Mouse (Mus musculus): ENCODE measurements around the gene Gm20388. TPM values are rescaled to one million over a fixed set of nuclear protein-coding genes. Genes with fewer than 3 reads are reported as not detected.

Gm20388 gene
- polyA plus RNA-seq, 1 experiment from 2014 or later, result not detected

DNA sequence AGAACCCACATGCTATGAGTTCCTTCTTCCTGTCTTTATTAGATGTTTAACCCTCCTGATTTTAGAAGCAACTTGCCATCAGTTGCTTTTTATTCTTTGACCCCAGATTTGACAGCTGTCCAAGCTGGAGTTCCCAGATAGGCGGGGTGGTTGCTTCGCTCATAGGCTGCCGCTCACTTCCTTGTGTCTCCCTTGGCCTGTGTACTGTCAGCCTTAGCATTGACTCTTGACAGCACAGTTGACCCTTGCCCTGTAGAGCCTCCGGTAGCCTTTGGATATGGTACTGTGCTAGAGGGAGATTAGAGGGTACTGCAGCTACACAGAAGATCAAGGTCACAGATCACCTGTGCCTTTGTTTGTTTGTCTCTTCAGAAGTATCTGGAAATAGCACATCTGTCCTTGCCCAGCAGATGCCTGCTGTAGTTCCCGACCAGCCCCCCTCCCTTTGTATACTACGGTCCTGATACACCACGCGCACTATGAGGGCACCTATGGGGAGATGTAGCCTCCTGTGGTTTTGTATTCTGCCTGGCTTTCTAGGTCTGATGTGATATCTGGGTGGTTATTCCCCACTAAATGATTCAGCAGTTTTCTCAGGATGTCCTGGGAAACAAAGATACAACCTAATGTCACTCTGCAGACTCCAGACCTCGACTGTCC is 2494.6 kb downstream of the Gm20388 start:
- ATAC-seq, result peak; percentile 67
- H3K4me2 ChIP-seq, result 0 out of 2 replicates have a peak overlapping the region, but pooled peaks have one; percentile 4
- no peaks in the 10 kb centered on the region for H3K9me3 ChIP-seq (replicated peaks)
- H3K4me1 ChIP-seq, result peaks cover 24% of the 10 kb centered on the region
- no peak overlapping the region for H3K4me3 ChIP-seq
- H3K27ac ChIP-seq, result peak overlapping the region; percentile 45; the same call in 1 of the 2 replicates
- 0 out of 2 replicates have a peak overlapping the region, but pooled peaks have one; percentile 1 for H3K9ac ChIP-seq
- H3K36me3 ChIP-seq, result peaks cover 100% of the 10 kb centered on the region
- no peaks in the 10 kb centered on the region for H3K27me3 ChIP-seq (replicated peaks)
- WGBS (ENCODE audit: insufficient replicate concordance), result 33% methylated on average over 9 of the region's 9 CpGs

DNA sequence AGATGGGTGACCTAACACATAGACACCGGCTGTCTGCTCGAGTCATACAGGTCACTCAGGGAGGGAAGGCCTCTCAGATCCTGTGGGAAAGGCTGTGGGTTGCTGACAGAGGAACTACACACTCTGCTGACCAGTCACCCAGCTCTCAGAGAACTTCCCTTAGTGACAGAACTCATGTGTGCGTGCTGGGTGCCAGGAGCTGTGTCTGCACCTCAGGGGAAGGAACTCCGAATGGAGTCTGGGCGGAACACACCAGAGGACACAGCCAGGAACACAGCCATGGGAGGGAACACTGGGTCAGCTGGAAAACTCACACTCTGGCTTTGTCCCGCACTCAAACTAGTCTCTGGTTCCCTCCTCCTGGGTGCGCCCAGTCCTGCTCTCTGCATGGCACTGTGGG is 2497.0 kb downstream of the Gm20388 start:
- Histone ChIP-seq H3K4me2 (no peak overlapping the region), H3K9me3 (replicated peaks) (no peaks in the 10 kb centered on the region), H3K4me1 (peaks cover 24% of the 10 kb centered on the region), H3K9ac (no peak overlapping the region), H3K4me3 (no peak overlapping the region), H3K27ac (no peak overlapping the region), H3K27me3 (replicated peaks) (no peaks in the 10 kb centered on the region), H3K36me3 (peaks cover 100% of the 10 kb centered on the region)
- WGBS (ENCODE audit: insufficient replicate concordance), result 92% methylated on average over 7 of the region's 7 CpGs
- ATAC-seq, result no peak

DNA sequence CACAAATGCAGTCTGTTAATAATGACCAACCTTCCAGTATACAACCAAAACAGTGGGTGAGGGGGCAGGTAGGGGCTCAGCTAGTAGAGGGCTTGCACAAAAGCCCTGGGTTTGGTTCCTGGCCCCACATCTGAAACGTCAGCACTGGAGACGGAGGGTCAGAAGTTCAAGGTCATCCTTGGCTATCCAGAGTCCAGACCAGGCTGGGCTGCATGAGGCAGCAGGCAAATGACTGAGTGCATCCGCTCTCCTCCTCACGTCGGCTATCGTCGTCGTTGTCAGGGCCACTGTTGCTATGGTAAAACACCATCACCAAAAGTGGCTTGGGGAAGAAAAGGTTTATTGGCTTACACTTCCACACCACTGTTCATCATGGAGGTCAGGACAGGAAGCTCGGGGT is 2503.7 kb downstream of the Gm20388 start:
- no peak overlapping the region for H3K27ac ChIP-seq
- H3K36me3 ChIP-seq, result peaks cover 98% of the 10 kb centered on the region
- WGBS (ENCODE audit: insufficient replicate concordance), result 81% methylated on average over 9 of the region's 9 CpGs
- H3K4me1 ChIP-seq, result 0 out of 2 replicates have a peak, but pooled peaks cover 14% of the 10 kb centered on the region
- no peak overlapping the region for H3K9ac ChIP-seq
- H3K4me2 ChIP-seq, result no peak overlapping the region
- no peaks in the 10 kb centered on the region for H3K9me3 ChIP-seq (replicated peaks)
- no peak overlapping the region for H3K4me3 ChIP-seq
- no peak for ATAC-seq
- H3K27me3 ChIP-seq (replicated peaks), result no peaks in the 10 kb centered on the region

GRCm38 (mm10) chr8:122415554-122415953 is 2504.9 kb downstream of the Gm20388 start:
- H3K9ac ChIP-seq, result no peak overlapping the region
- H3K4me2 ChIP-seq, result no peak overlapping the region
- H3K9me3 ChIP-seq (replicated peaks), result no peaks in the 10 kb centered on the region
- WGBS (ENCODE audit: insufficient replicate concordance), result 60% methylated on average over 6 of the region's 6 CpGs
- no peaks in the 10 kb centered on the region for H3K27me3 ChIP-seq (replicated peaks)
- no peak overlapping the region for H3K27ac ChIP-seq
- H3K36me3 ChIP-seq, result peaks cover 85% of the 10 kb centered on the region
- 0 out of 2 replicates have a peak, but pooled peaks cover 14% of the 10 kb centered on the region for H3K4me1 ChIP-seq
- no peak overlapping the region for H3K4me3 ChIP-seq
- no peak for ATAC-seq

DNA sequence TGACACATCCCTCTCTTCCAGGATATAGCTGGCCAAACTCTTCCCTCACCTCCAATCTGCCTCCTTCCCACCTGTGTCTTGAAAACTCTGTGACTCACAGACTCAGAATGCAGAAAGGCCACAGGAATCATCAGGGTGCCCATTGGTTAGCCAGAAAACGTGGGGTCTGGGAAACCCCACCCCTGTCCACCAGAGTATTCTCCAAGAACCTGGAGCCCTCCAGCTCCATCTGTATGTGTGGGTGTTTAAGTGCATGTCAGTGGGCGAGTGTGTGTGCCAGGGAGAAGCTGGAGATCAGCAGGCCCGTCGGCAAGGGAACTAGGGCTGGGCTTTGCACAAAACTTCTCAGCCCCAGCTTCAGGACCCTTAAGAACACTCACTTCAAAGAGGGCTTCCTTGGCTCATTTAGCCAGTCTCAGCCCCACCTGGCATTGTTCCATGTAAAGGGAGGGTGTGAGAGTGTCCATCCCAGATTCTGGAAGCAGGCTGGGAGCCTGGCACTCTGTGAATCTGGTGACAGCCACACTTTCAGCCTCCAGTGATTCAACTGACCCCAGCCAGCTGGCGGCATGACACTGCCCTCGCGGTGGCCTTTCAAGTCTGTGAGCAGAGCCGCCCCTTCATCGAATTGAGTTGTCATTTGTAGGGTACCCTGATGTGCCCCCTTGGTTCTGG is 2509.4 kb downstream of the Gm20388 start:
- H3K4me2 ChIP-seq, result no peak overlapping the region
- WGBS (ENCODE audit: insufficient replicate concordance), result 71% methylated on average over 9 of the region's 9 CpGs
- H3K4me1 ChIP-seq, result 0 out of 2 replicates have a peak, but pooled peaks cover 6% of the 10 kb centered on the region
- H3K4me3 ChIP-seq, result no peak overlapping the region
- H3K9me3 ChIP-seq (replicated peaks), result no peaks in the 10 kb centered on the region
- no peaks in the 10 kb centered on the region for H3K27me3 ChIP-seq (replicated peaks)
- H3K36me3 ChIP-seq, result peaks cover 44% of the 10 kb centered on the region
- ATAC-seq, result no peak
- H3K27ac ChIP-seq, result no peak overlapping the region
- no peak overlapping the region for H3K9ac ChIP-seq

DNA sequence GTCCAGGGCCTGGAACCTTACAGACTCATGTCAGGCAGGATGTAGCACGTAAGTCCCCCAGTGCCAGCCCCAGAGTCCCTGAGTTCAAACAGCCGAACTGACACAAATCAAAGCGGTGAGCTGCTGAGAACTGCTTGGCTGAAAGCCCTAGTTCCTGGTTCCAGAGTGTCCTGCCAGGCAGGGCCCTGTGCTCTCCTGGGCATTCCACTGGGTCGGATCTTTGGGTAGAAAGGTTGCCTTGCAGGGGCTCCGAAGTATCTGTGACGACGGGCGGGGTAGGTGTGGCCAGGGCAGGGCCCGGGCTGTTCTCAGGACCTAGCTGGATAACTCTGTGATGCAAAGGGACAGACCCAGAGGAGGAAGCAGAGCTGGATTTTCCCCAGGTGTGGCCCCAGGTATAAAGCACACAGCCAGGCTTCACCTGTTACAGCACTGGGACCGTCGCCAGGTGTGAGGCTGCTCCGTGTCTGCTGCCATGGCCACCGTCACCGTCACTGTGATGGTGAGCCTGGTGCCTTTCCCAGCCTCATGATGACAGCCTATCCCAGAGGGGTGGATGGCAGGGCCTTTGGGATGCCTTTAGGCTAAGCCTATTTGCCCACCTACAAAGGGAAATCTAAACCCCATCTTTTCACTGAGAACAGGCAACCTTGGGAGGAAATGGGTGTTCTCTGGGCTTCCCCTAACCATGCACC is 2510.9 kb downstream of the Gm20388 start, which contains the start of gene Il17c:
Gene Il17c, plus strand, starts transcription at position 645 of the 695 bp plus-strand sequence.
- no peak within 1 kb of the TSS for H3K4me3 ChIP-seq
- ATAC-seq, result no peak

DNA sequence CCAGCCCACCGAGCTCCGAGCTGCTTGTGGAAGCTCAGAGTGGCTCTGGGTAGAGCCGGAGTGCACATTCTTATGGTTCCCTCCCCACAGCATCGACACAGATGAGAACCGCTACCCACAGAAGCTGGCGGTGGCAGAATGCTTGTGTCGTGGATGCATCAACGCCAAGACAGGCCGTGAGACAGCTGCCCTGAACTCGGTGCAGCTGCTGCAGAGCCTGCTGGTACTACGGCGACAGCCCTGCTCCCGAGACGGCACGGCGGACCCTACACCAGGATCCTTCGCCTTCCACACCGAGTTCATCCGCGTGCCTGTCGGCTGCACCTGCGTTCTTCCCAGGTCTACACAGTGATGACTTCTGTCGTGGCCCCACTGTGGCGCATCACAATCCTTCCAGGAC is 2512.6 kb downstream of the Gm20388 start:
- WGBS (ENCODE audit: insufficient replicate concordance), result 80% methylated on average over 24 of the region's 24 CpGs
- no peak for ATAC-seq

More for the DNA sequence above, 2510.9 kb downstream of the Gm20388 start, which contains the start of gene Il17c:
- Histone ChIP-seq H3K9ac (no peak within 1 kb of the TSS), H3K9me3 (replicated peaks) (no peaks in the 10 kb centered on the region), H3K27me3 (replicated peaks) (no peaks in the 10 kb centered on the region), H3K36me3 (peaks cover 32% of the 10 kb centered on the region), H3K4me2 (no peak within 1 kb of the TSS), H3K4me1 (0 out of 2 replicates have a peak, but pooled peaks cover 5% of the 10 kb centered on the region), H3K27ac (no peak within 1 kb of the TSS)
- WGBS (ENCODE audit: insufficient replicate concordance), result 71% methylated on average over 14 of the region's 14 CpGs

GRCm38 (mm10) chr8:122423659-122424058 is 2513.0 kb downstream of the Gm20388 start:
- H3K4me2 ChIP-seq, result no peak overlapping the region
- ATAC-seq, result no peak
- H3K27ac ChIP-seq, result no peak overlapping the region
- no peaks in the 10 kb centered on the region for H3K27me3 ChIP-seq (replicated peaks)
- WGBS (ENCODE audit: insufficient replicate concordance), result 63% methylated on average over 5 of the region's 5 CpGs
- no peaks in the 10 kb centered on the region for H3K9me3 ChIP-seq (replicated peaks)
- H3K4me3 ChIP-seq, result no peak overlapping the region
- H3K4me1 ChIP-seq, result 0 out of 2 replicates have a peak, but pooled peaks cover 5% of the 10 kb centered on the region
- peaks cover 17% of the 10 kb centered on the region for H3K36me3 ChIP-seq
- H3K9ac ChIP-seq, result no peak overlapping the region

More for the DNA sequence above, 2512.6 kb downstream of the Gm20388 start:
- Histone ChIP-seq H3K36me3 (peaks cover 21% of the 10 kb centered on the region), H3K27ac (no peak overlapping the region), H3K4me3 (no peak overlapping the region), H3K27me3 (replicated peaks) (no peaks in the 10 kb centered on the region), H3K9ac (no peak overlapping the region), H3K9me3 (replicated peaks) (no peaks in the 10 kb centered on the region), H3K4me1 (0 out of 2 replicates have a peak, but pooled peaks cover 5% of the 10 kb centered on the region), H3K4me2 (no peak overlapping the region)

- peaks cover 18% of the 10 kb centered on the region for H3K4me1 ChIP-seq
- H3K27ac ChIP-seq, result no peak overlapping the region
- H3K36me3 ChIP-seq, result peaks cover 12% of the 10 kb centered on the region; the same call in 1 of the 2 replicates
- H3K27me3 ChIP-seq (replicated peaks), result no peaks in the 10 kb centered on the region
- 41% methylated on average over 9 of the region's 9 CpGs for WGBS (ENCODE audit: insufficient replicate concordance)
- no peak for ATAC-seq
- no peaks in the 10 kb centered on the region for H3K9me3 ChIP-seq (replicated peaks)
- H3K4me3 ChIP-seq, result no peak overlapping the region
- H3K4me2 ChIP-seq, result no peak overlapping the region
- H3K9ac ChIP-seq, result no peak overlapping the region
Measured at GRCm38 (mm10) chr8:122426145-122426544, 2515.5 kb downstream of the Gm20388 start.

- Histone ChIP-seq H3K4me3 (no peak overlapping the region), H3K9ac (no peak overlapping the region), H3K27ac (no peak overlapping the region), H3K4me1 (peaks cover 27% of the 10 kb centered on the region), H3K9me3 (replicated peaks) (no peaks in the 10 kb centered on the region), H3K4me2 (no peak overlapping the region), H3K36me3 (peaks cover 12% of the 10 kb centered on the region; the same call in 1 of the 2 replicates), H3K27me3 (replicated peaks) (no peaks in the 10 kb centered on the region; the same call in 1 of the 2 replicates)
- no peak for ATAC-seq
- 77% methylated on average over 7 of the region's 7 CpGs for WGBS (ENCODE audit: insufficient replicate concordance)
Measured at GRCm38 (mm10) chr8:122427607-122428006, 2517.0 kb downstream of the Gm20388 start.

DNA sequence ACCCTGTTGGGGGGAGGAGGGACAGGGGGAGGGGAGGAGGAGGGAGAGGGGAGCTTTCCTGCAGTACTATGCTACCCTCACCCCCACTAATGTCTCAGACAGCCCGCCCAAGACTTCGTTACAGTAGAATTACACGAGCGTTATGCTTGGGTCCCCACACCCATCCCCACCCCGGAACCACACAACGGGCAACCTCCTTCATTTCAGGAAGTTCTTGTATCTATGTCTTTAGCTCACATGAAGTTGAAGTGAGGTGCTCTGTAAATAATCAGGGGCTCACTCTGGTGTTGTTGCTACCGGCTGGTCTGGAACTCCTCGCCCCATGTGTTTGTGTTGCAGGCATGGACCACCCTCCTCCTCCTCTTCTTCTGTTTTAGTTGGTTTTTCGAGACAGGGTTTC is 2517.5 kb downstream of the Gm20388 start:
- H3K9me3 ChIP-seq (replicated peaks), result no peaks in the 10 kb centered on the region
- no peak for ATAC-seq
- H3K27me3 ChIP-seq (replicated peaks), result no peaks in the 10 kb centered on the region; the same call in 1 of the 2 replicates
- H3K4me2 ChIP-seq, result no peak overlapping the region
- WGBS (ENCODE audit: insufficient replicate concordance), result 62% methylated on average over 9 of the region's 9 CpGs
- no peak overlapping the region for H3K27ac ChIP-seq
- H3K4me1 ChIP-seq, result peaks cover 33% of the 10 kb centered on the region
- no peak overlapping the region for H3K9ac ChIP-seq
- H3K36me3 ChIP-seq, result peaks cover 12% of the 10 kb centered on the region; the same call in 1 of the 2 replicates
- no peak overlapping the region for H3K4me3 ChIP-seq

Data from liver, embryonic 12.5 days (tissue).